13 mouse cellular contexts compared by ENCODE assay signal in genomic region chr9:100462098-100462497, GRCm38 (mm10). TPM values are rescaled to one million over a fixed set of nuclear protein-coding genes. Genes with fewer than 3 reads are reported as not detected.
A peak's percentile ranks its signal among the peaks of the same experiment; 100 is the strongest.
DNase-seq lines count a peak whose midpoint lies in the region; ATAC-seq and TF ChIP-seq lines count a peak whose summit lies in the region.
"Had no signal": no experiment of that assay in that cellular context is flagged by ENCODE, and none has a peak within 500 bp of the region (broad histone marks: within the 10 kb centered on the region; RNA-seq: fewer than 3 reads in every experiment).

No protein-coding gene starts in this region.

- no peak for TF ChIP-seq POLR2A in heart, adult 2 months (IDR thresholded peaks at IDR 0.05; ENCODE audit: insufficient read depth, low read depth, low read length)

- no peaks in the 10 kb centered on the region for H3K36me3 ChIP-seq in heart, adult 2 months (ENCODE audit: control insufficient read depth, insufficient read depth, low read length)
- H3K36me3 ChIP-seq: forebrain, embryonic 15.5 days had no signal

- intact Hi-C loops in heart, adult 2 months (cut with DNase I) = loop anchor here (2.0 kb wide), 1 partner anchor 45 kb away; no protein-coding TSS in a partner anchor
- intact Hi-C loops in left cerebral cortex, postnatal 25 days (cut with DNase I) = no loop called here

- peaks cover 22% of the 10 kb centered on the region for H3K4me1 ChIP-seq in heart, adult 2 months (ENCODE audit: control insufficient read depth, insufficient read depth, low read length)
- H3K4me1 ChIP-seq: hindbrain, embryonic 12.5 days had no signal

- H3K27ac ChIP-seq in heart, adult 2 months = peak overlapping the region; percentile 83
- H3K27ac ChIP-seq: embryonic facial prominence, embryonic 15.5 days; forebrain, embryonic 15.5 days; hindbrain, embryonic 12.5 days had no signal

- no peak overlapping the region for H3K9ac ChIP-seq in heart, adult 2 months (ENCODE audit: low read depth, low read length)
- H3K9ac ChIP-seq: embryonic facial prominence, embryonic 15.5 days; forebrain, embryonic 15.5 days; hindbrain, embryonic 12.5 days had no signal

- ATAC-seq in inflammation-experienced regulatory T-cells, adult 6 months = peak; percentile 65

- no peak overlapping the region for H3K4me3 ChIP-seq in heart, adult 2 months
- H3K4me3 ChIP-seq: embryonic facial prominence, embryonic 15.5 days; forebrain, embryonic 15.5 days; hindbrain, embryonic 12.5 days; megakaryocyte, embryonic 14.5 days had no signal

- H3K27me3 ChIP-seq in heart, adult 2 months (ENCODE audit: control insufficient read depth, insufficient read depth, low read length) = no peaks in the 10 kb centered on the region
- H3K27me3 ChIP-seq: CH12.LX; embryonic facial prominence, embryonic 15.5 days; forebrain, embryonic 15.5 days; hindbrain, embryonic 12.5 days; megakaryocyte, embryonic 14.5 days had no signal

- WGBS in heart, adult 2 months = 48% methylated on average over 4 of the region's 4 CpGs

- TF ChIP-seq CTCF in heart, adult 2 months (IDR thresholded peaks at IDR 0.05) = no peak

- peak in 1 of 2 experiments; percentile 49 for DNase-seq in heart, adult 2 months
- DNase-seq in heart, postnatal 4 days = no peak
- peak; percentile 29 to 30 for DNase-seq in spleen, postnatal 36 days (ENCODE audit: low spot score in 2 of 2)
- no peak for DNase-seq in spleen, postnatal 10 days (ENCODE audit: low spot score in 2 of 2)
- peak; percentile 30 to 47 for DNase-seq in thymus, postnatal 36 days
- no peak for DNase-seq in left cerebral cortex, postnatal 25 days (ENCODE audit: low spot score in 2 of 2)
- no peak for DNase-seq in adrenal gland, postnatal 4 days (ENCODE audit: low spot score in 2 of 2)

- H3K79me2 ChIP-seq in heart, adult 2 months (replicated peaks; ENCODE audit: control insufficient read depth, insufficient read depth, low read length) = no peaks in the 10 kb centered on the region

- TF ChIP-seq EP300 in heart, adult 2 months (IDR thresholded peaks at IDR 0.05; ENCODE audit: insufficient read depth, low read depth, low read length) = no peak

RNA-seq across cellular contexts. Expression of gene Il20rb, which starts 24.5 kb away (rescaled TPM):
- 1 to 10 TPM in 1 of 2 experiments, under 1 TPM in 1; 0.86 to 1.6 TPM for total RNA-seq in heart, adult 2 months (2021)
- polyA plus RNA-seq in heart, adult 2 months (2012; rRNA removed) = 1.7 and 2.0 TPM in 2 replicates
- 1 to 10 TPM; 4.3 TPM for total RNA-seq in heart, postnatal 4 days (2021)
- 1 to 10 TPM; 1.3 to 2.6 (median 1.8) TPM for polyA plus RNA-seq in inflammation-experienced regulatory T-cells, adult 6 months (2017; shearing (Covaris generic))
- total RNA-seq in left cerebral cortex, postnatal 25 days (2021) = under 1 TPM; 0.18 to 0.28 TPM
- total RNA-seq in adrenal gland, postnatal 4 days (2021) = 1 to 10 TPM; 4.6 to 4.7 TPM

Comparison
In these comparisons a context has a peak if more than half of its experiments do, and no peak if none do; other contexts are left out.
1. DNase-seq: peak in spleen, postnatal 36 days (2 of 2) and thymus, postnatal 36 days (2 of 2); none in heart, postnatal 4 days (single experiment), spleen, postnatal 10 days (0 of 2), left cerebral cortex, postnatal 25 days (0 of 2) and adrenal gland, postnatal 4 days (0 of 2).